Mouse (Mus musculus) forebrain, embryonic 15.5 days (tissue): ENCODE results near the gene AU040320. TPM values are rescaled to one million over a fixed set of nuclear protein-coding genes. Genes with fewer than 3 reads are reported as not detected.

Source experiments
- ATAC-seq: fragments of 200-750 bp; cut with Nextera tagmentation; replicated peaks from 2 replicates; pipeline ENCODE4 v1.8.0; 2017; ENCODE audit warnings: mild to moderate bottlenecking, moderate TSS enrichment, moderate library complexity
- H3K27ac ChIP-seq: fragments of 300-500 bp; sonication (generic); replicated peaks from 2 replicates; pipeline ENCODE4 v1.5.1; 2015; ENCODE audit warnings: mild to moderate bottlenecking, inconsistent platforms
- H3K27me3 ChIP-seq: fragments of 300-500 bp; sonication (generic); 2 replicates; pipeline ENCODE4 v1.6.1; 2015; ENCODE audit warnings: inconsistent platforms
- H3K36me3 ChIP-seq: fragments of 300-500 bp; sonication (generic); 2 replicates; pipeline ENCODE4 v1.6.1; 2015; ENCODE audit warnings: mild to moderate bottlenecking, inconsistent platforms
- H3K4me1 ChIP-seq: fragments of 300-500 bp; sonication (generic); 2 replicates; pipeline ENCODE4 v1.6.1; 2015; ENCODE audit warnings: inconsistent platforms
- H3K4me2 ChIP-seq: fragments of 300-500 bp; sonication (generic); replicated peaks from 2 replicates; pipeline ENCODE4 v1.6.1; 2015; ENCODE audit warnings: mild to moderate bottlenecking, inconsistent platforms
- H3K4me3 ChIP-seq: fragments of 300-500 bp; sonication (generic); 2 replicates; pipeline ENCODE4 v1.5.1; 2015; ENCODE audit warnings: mild to moderate bottlenecking, inconsistent platforms
- H3K9ac ChIP-seq: fragments of 300-500 bp; sonication (generic); replicated peaks from 2 replicates; pipeline ENCODE4 v1.6.1; 2015; ENCODE audit warnings: mild to moderate bottlenecking, inconsistent platforms
- H3K9me3 ChIP-seq: fragments of 300-500 bp; sonication (generic); 2 replicates; pipeline ENCODE4 v1.6.1; 2016; ENCODE audit warnings: inconsistent platforms
- WGBS: fragments of 180-500 bp; shearing (Covaris S2); methylation state at CpG from one replicate; pipeline ENCODE4 v1.1.7; 2015; ENCODE audit warnings: mixed read lengths; 5-methylcytosine and 5-hydroxymethylcytosine counted together
- polyA plus RNA-seq: library from polyadenylated mRNA; unstranded; fragments of >200 nt; fragmentation: Nextera tagmentation; extraction: Ambion mirVana; gene quantifications from 2 replicates; pipeline ENCODE4 v1.2.1, GENCODE M21; 2015

The AU040320 gene
- polyA plus RNA-seq, 1 experiment from 2014 or later: 32.2 TPM

DNA sequence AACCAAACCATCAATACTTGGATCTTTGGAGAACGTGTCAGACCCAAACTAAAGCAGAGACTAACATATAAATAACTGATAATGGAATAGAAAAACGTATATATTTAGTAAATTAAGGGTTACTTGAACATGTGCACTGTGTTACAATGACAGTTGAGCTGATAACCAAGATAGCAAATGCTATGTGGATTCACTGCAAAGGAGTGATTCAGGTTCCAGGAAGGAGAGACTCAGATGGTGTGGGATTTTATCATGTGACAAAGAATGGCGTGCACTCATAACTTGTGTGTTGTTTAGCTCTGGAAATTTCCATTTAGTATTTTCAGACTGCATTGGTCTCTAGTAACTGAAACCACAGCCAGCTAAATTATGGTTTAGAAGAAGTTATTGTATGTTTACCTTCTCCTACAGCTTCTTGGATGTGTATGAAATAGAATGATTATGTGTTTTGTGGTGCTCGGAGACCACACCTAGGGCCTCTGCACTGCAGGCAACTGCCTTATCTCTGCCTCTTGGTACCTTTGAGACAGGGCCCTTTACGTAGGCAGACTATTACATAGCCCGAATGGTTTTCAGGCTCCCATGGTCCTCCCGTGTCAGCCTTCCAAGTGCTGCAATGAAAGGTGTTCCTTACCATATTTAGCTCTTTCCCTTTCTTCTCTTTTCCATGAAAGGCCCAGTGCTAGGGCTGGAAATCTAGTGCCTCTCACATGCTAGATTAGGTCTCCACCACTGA lies 53.5 kb downstream of the AU040320 start:
- no peak for ATAC-seq
- no peaks in the 10 kb centered on the region for H3K36me3 ChIP-seq
- H3K9ac ChIP-seq: no peak overlapping the region
- no peak overlapping the region for H3K4me3 ChIP-seq
- WGBS: 95% methylated on average over 7 of the region's 7 CpGs
- no peaks in the 10 kb centered on the region for H3K27me3 ChIP-seq
- peaks cover 17% of the 10 kb centered on the region for H3K4me1 ChIP-seq
- no peak overlapping the region for H3K4me2 ChIP-seq
- H3K9me3 ChIP-seq: no peaks in the 10 kb centered on the region
- H3K27ac ChIP-seq: no peak overlapping the region

DNA sequence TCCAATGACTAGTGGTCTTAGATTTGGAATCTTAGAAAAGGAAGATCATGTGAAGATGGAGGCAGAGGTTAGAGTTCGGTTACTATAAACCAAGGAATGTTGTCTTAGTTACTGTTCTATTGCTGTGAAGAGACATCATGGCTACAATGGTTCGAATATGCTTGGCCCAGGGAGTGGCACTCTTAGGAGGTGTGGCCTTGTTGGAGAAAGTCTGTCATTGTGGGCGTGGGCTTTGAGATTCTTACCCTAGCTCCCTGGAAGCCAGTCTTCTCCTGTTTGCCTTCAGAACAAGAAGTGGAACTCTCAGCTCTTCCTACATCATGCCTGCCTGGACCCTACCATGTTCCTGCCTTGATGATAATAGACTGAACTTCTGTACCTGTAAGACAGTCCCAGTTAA lies 57.2 kb downstream of the AU040320 start:
- Histone ChIP-seq H3K9ac (no peak overlapping the region), H3K4me3 (no peak overlapping the region), H3K4me2 (no peak overlapping the region), H3K27me3 (no peaks in the 10 kb centered on the region), H3K9me3 (no peaks in the 10 kb centered on the region), H3K27ac (no peak overlapping the region), H3K4me1 (no peaks in the 10 kb centered on the region), H3K36me3 (0 out of 2 replicates have a peak, but pooled peaks cover 13% of the 10 kb centered on the region)
- 93% methylated on average over 3 of the region's 3 CpGs for WGBS
- ATAC-seq: no peak

DNA sequence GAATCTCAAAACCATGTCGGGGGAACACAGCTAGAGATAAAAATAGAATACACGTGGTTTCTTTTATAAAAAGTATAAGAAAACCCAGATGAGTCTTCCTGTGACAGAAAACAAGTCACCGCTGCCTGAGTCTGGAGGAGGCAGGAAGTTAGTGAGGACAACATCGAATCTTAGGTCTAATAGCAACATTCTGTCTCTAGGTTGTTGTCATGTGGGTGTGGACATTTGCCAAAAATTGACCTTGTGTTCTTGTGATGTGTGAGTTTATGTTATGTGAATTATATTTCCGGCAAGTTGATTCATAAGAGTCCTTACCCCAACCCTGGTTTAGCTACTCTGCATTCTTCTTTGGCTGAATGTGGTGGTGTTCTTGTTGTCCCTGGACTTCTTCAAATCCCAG lies 59.9 kb downstream of the AU040320 start:
- no peak for ATAC-seq
- no peaks in the 10 kb centered on the region for H3K27me3 ChIP-seq
- H3K4me3 ChIP-seq: no peak overlapping the region
- H3K4me1 ChIP-seq: no peaks in the 10 kb centered on the region
- H3K9ac ChIP-seq: no peak overlapping the region
- H3K9me3 ChIP-seq: no peaks in the 10 kb centered on the region
- 89% methylated on average over 5 of the region's 5 CpGs for WGBS
- no peak overlapping the region for H3K27ac ChIP-seq
- H3K36me3 ChIP-seq: peaks cover 27% of the 10 kb centered on the region
- H3K4me2 ChIP-seq: no peak overlapping the region

DNA sequence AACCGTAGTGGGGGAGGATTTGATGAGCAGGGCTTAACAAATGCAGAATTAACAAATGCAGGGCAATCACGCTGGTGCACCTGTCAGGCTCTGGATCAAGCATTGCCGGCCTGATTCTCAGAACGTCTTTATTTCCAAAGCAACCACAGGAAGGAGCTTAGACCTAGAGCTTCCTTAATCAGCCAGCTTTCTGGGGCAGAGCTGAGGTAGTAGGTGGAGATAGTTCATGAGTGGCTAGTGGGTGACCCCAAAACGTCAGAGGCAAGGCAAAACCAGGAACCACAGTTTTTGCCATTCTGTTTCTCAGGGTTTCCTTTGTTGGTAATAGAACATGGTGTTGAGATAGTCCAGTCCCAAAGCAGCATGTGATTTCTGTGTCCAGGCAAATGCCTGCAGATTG lies 61.5 kb downstream of the AU040320 start:
- ATAC-seq: no peak
- no peak overlapping the region for H3K4me3 ChIP-seq
- H3K4me2 ChIP-seq: no peak overlapping the region
- no peaks in the 10 kb centered on the region for H3K27me3 ChIP-seq
- H3K9me3 ChIP-seq: no peaks in the 10 kb centered on the region
- H3K9ac ChIP-seq: no peak overlapping the region
- peaks cover 29% of the 10 kb centered on the region for H3K36me3 ChIP-seq
- 76% methylated on average over 5 of the region's 5 CpGs for WGBS
- H3K4me1 ChIP-seq: no peaks in the 10 kb centered on the region
- H3K27ac ChIP-seq: no peak overlapping the region

DNA sequence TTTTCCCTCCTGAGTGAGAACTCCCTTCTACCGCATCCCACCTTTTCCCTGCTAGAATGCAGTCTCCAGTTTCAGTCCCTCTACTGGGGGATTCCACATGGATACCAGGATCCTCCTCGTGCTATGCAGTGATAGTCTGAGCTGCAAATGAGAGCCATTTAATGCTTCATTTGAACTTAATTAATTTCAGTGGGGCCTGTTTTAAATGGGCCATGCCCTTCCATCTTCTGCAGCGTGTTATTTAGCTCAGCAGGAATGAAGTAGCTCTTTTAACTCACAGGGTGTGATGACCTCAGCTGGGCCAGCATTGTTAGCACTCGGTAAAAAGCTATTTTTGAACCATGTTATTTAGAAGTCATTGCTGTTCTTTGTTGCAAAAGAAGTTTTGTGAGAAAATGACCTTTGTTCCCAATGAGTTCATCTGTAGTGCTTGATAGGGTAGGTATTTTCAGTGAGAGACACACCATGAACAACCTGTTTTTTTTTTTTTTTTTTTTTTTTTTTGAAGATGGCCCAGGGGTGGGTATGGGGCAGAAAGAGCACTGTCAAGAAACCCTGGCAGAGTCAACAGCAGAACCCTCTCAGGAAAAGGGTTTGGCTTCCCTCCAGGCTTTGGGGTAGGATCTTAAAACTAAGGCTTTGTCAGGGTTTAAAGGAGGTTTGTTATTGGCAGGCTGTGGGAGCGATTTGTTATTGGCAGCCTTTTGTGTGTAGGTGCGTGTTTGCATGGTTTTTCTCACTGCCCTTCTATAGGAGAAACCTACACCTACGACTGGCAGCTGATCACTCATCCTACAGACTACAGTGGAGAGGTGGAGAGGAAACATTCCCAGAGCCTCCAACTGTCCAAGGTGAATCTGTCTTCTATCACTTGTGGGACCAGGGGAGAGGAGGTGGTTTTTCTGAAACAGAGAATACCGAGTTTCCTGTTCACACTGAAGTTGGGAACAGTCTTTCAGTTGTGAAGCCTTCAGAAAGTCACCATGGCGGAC lies 69.8 kb downstream of the AU040320 start:
- Histone ChIP-seq H3K9me3 (no peaks in the 10 kb centered on the region), H3K27me3 (no peaks in the 10 kb centered on the region), H3K36me3 (peaks cover 2% of the 10 kb centered on the region), H3K4me1 (peaks cover 11% of the 10 kb centered on the region), H3K4me2 (no peak overlapping the region), H3K27ac (peak overlapping the region; percentile 49), H3K4me3 (no peak overlapping the region), H3K9ac (no peak overlapping the region)
- WGBS: 36% methylated on average over 9 of the region's 9 CpGs
- no peak for ATAC-seq

DNA sequence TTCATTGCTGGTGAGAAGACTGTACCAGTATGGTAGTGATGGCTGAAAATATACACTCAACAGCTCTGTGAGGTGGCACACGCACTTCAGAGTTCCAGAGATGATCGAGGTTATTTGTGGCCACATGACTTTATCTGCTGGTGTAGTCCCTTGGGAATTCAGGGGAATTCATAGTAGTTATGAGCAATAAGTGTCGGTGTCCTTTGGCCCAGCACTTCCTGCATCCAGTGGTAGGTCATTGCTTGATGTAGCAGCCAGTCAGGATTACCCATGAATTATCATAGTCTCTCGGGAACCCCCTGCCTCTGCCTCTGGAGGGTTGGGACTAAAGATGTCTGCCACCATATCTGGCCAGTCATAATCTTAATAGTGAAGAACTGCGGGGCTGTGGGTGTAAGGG lies 70.6 kb downstream of the AU040320 start:
- WGBS: 83% methylated on average over 5 of the region's 5 CpGs
- Histone ChIP-seq H3K4me1 (peaks cover 11% of the 10 kb centered on the region), H3K36me3 (no peaks in the 10 kb centered on the region; the same call in none of the 2 replicates), H3K4me2 (no peak overlapping the region), H3K9me3 (no peaks in the 10 kb centered on the region), H3K27me3 (no peaks in the 10 kb centered on the region), H3K9ac (no peak overlapping the region), H3K27ac (no peak overlapping the region), H3K4me3 (no peak overlapping the region)
- ATAC-seq: no peak

DNA sequence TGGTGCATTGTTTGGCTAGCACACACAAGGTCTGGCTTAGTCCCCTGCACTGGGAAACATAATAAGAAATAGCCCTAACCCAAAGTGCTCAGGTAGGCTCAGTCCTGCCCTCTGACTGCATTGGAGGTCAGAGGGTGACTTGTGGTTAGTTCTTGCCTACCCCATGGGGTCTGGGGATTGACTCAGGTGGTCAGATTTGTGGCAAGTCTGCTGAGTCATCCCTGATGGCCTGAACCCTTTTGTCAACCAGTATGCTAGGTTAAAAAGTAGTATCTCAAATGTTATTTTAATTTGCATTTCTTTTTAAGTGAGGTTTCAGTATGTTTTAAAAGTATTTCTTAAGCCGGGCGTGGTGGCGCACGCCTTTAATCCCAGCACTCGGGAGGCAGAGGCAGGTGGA lies 77.8 kb downstream of the AU040320 start:
- H3K9ac ChIP-seq: no peak overlapping the region
- no peak overlapping the region for H3K4me2 ChIP-seq
- peaks cover 26% of the 10 kb centered on the region for H3K36me3 ChIP-seq
- no peaks in the 10 kb centered on the region for H3K9me3 ChIP-seq
- no peak overlapping the region for H3K4me3 ChIP-seq
- H3K4me1 ChIP-seq: no peaks in the 10 kb centered on the region
- no peak overlapping the region for H3K27ac ChIP-seq
- no peaks in the 10 kb centered on the region for H3K27me3 ChIP-seq
- ATAC-seq: no peak
- WGBS: 96% methylated on average over 5 of the region's 5 CpGs

DNA sequence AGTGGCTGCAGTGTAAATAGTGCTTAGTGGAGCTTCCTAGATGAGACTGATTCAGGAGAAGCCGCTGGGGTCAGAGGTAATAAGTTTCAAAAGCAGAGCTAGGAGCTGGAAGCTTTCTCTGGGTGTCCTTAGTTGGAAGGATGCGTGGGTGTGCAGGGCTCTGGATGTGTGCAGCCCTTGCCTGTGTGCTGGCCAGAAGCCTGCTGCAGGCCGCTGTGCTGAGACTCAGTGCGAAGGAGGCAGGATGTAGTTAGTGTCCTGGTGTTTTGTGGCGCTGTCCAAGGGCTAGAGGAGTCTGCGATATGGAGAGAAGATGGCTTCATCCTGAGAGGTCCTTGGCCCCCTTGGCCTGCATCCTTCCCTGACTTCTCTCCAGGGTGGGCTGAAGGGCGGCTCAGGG lies 85.5 kb downstream of the AU040320 start:
- no peak overlapping the region for H3K9ac ChIP-seq
- H3K4me3 ChIP-seq: no peak overlapping the region
- WGBS: 89% methylated on average over 7 of the region's 7 CpGs

DNA sequence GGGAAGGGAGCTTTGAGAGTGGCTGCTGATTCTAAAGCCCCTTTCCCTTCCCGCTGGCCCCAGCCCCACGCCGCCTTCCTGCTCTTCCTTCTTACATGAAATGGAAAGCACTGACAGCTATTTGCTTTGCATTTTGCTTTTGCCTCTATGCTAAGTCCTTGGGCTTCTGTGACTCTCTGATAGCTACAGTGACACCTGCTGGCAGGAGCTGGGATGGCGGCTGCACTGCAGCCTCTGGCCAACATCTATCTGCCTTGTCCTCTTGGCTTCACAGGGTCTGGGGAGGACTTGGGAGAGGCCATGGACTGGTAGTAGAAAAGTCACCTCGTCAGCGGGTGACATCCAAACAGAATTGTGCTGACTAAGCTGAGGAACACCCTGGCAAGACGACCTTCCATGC lies 86.5 kb downstream of the AU040320 start:
- Histone ChIP-seq H3K9me3 (no peaks in the 10 kb centered on the region), H3K27me3 (no peaks in the 10 kb centered on the region), H3K4me2 (no peak overlapping the region), H3K27ac (no peak overlapping the region), H3K36me3 (peaks cover 22% of the 10 kb centered on the region; the same call in 1 of the 2 replicates), H3K4me3 (no peak overlapping the region), H3K9ac (no peak overlapping the region), H3K4me1 (peaks cover 5% of the 10 kb centered on the region)
- WGBS: 11% methylated on average over 7 of the region's 7 CpGs
- ATAC-seq: 0 out of 2 replicates have a peak, but pooled peaks have one; percentile 43

More for the DNA sequence above, 85.5 kb downstream of the AU040320 start:
- no peak overlapping the region for H3K4me2 ChIP-seq
- peaks cover 5% of the 10 kb centered on the region for H3K4me1 ChIP-seq
- H3K27ac ChIP-seq: no peak overlapping the region
- ATAC-seq: no peak
- H3K36me3 ChIP-seq: peaks cover 30% of the 10 kb centered on the region
- H3K27me3 ChIP-seq: no peaks in the 10 kb centered on the region
- H3K9me3 ChIP-seq: no peaks in the 10 kb centered on the region

DNA sequence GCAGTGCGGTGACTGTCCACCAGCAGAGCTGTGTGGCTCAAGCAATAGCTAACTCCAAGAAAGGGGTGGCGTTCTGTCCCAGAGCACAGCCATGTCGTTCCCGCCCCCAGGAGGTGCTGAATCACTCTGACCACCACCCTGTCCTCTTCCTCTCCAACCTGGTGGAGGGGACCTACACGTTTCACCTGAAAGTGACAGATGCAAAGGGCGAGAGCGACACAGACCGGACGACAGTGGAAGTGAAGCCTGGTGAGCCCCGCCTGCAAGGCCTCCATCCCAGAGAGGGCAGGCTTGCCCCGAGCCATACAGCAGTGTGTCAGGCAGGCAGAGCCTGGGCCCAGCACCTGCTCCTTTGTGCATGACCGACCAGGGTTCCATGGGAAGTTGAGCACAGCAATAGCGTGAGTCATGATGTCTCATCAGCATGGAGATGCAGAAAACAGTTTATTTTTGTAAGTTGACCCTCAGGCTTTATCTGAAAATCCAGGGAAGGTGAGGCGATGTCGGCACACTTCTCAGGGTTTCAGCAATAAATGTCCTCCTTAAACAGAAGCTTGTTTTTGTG lies 87.7 kb downstream of the AU040320 start:
- Histone ChIP-seq H3K4me2 (no peak overlapping the region), H3K36me3 (peaks cover 19% of the 10 kb centered on the region; the same call in 1 of the 2 replicates)
- 95% methylated on average over 15 of the region's 15 CpGs for WGBS

DNA sequence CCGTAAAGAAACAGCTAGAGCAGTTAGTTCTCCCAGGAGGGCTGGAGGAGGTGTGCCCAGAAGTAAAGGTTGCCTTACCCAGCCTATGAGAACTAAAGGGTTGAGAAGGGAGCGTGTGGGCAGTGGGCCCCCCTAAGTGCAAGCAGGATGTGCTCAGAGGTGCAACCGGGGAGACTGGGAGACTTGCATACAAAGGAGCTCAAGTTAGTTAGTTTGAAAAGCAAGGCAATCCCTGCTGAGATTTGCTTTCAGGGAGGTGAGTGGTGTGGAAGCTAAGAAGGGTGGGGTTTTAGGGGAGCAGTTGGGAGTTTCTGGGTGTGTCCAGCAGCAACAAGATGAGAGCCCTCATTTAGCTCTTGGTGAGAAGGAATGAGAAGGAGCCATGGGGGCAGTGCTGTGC lies 89.6 kb downstream of the AU040320 start:
- no peak overlapping the region for H3K27ac ChIP-seq
- no peaks in the 10 kb centered on the region for H3K9me3 ChIP-seq
- H3K27me3 ChIP-seq: no peaks in the 10 kb centered on the region
- H3K4me1 ChIP-seq: peaks cover 5% of the 10 kb centered on the region
- no peak overlapping the region for H3K4me3 ChIP-seq
- WGBS: 51% methylated on average over 3 of the region's 3 CpGs
- H3K36me3 ChIP-seq: peaks cover 23% of the 10 kb centered on the region; the same call in 1 of the 2 replicates
- no peak overlapping the region for H3K4me2 ChIP-seq
- no peak for ATAC-seq
- no peak overlapping the region for H3K9ac ChIP-seq

More for the DNA sequence above, 87.7 kb downstream of the AU040320 start:
- Histone ChIP-seq H3K4me1 (peaks cover 5% of the 10 kb centered on the region), H3K9ac (no peak overlapping the region), H3K27ac (no peak overlapping the region), H3K4me3 (no peak overlapping the region), H3K9me3 (no peaks in the 10 kb centered on the region), H3K27me3 (no peaks in the 10 kb centered on the region)
- ATAC-seq: no peak

DNA sequence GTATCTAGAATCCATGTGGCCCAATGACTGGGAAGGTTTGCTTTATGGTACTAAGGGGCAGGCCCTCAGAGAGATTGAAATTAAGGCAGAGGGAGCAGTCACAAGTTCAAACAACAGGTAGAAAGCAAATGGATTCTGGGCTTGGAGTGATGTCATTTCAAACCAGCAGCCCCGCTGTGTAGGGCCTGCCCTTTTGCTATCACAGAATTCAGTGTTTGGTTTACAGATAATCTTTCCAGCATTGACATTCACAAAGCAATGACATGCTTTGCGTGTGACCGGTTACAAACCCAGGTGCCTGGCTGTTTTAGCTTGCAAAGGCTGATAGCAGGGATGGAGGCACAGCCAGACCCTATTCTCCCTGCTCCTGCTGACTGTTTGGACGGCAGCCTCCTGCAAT lies 92.3 kb downstream of the AU040320 start:
- Histone ChIP-seq H3K36me3 (peaks cover 23% of the 10 kb centered on the region; the same call in 1 of the 2 replicates), H3K27ac (no peak overlapping the region), H3K4me2 (no peak overlapping the region), H3K4me3 (no peak overlapping the region), H3K9me3 (no peaks in the 10 kb centered on the region), H3K4me1 (no peaks in the 10 kb centered on the region), H3K27me3 (no peaks in the 10 kb centered on the region), H3K9ac (no peak overlapping the region)
- no peak for ATAC-seq
- WGBS: 86% methylated on average over 4 of the region's 4 CpGs
